Mouse (Mus musculus): ENCODE measurements at regions not wholly inside any gene's neighbourhood (a gene's known extent, or its start where the extent isn't known, plus 50 kb on each side); places are given as distances from the start of the nearest gene placed in this dataset.

DNA sequence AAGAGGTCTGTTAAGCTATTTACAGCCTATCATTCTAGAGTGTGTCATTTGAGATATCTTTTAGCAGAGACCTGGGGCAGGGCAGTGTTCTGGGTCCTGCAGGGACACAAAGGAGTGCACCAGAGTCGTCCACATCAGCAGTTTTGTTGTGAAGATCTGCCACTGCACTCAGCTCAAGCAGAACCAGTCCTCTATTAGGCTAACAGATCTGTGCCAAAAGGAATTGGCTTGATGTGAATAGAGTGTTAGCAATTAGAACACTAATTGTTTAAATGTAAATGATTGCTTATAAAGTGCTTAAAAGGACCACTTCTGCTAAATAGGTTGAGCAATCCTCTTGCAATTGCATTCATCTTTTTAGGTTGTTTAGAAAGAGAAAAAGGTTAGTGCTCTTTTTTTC is 215.3 kb downstream of the En1 start:
- no peaks in the 10 kb centered on the region; the same call in 1 of the 2 replicates for H3K4me1 ChIP-seq (ENCODE audit: control insufficient read depth, insufficient read depth, low read length)
- DNase-seq (ENCODE audit: low spot score) (no peak), ATAC-seq (ENCODE audit: low FRiP score, low read depth) (no peak)
- 19% methylated on average over 1 of the region's 1 CpGs for WGBS
- H3K36me3 ChIP-seq (ENCODE audit: control insufficient read depth, insufficient read depth, low read length), result no peaks in the 10 kb centered on the region
- no peak overlapping the region for H3K27ac ChIP-seq (replicated peaks; ENCODE audit: low read depth, low read length)
- TF ChIP-seq POLR2A (IDR thresholded peaks at IDR 0.05; ENCODE audit: borderline replicate concordance, extremely low read depth, insufficient read depth, insufficient read length), result no peak
- H3K4me3 ChIP-seq (replicated peaks; ENCODE audit: low read length), result no peak overlapping the region
- no peak overlapping the region for H3K4me2 ChIP-seq (replicated peaks; ENCODE audit: low read depth, low read length, severe bottlenecking)
- H3K9ac ChIP-seq (ENCODE audit: low read depth, low read length, severe bottlenecking), result no peak overlapping the region
- H3K27me3 ChIP-seq (ENCODE audit: control insufficient read depth, insufficient read depth, low read length), result no peaks in the 10 kb centered on the region
- H3K9me3 ChIP-seq (ENCODE audit: control insufficient read depth, low read length), result peaks cover 2% of the 10 kb centered on the region; the same call in 1 of the 2 replicates

GRCm38 (mm10) chr1:120831975-120832374 is 229.8 kb downstream of the En1 start:
- H3K27me3 ChIP-seq (ENCODE audit: control insufficient read depth, insufficient read depth, low read length), result no peaks in the 10 kb centered on the region
- 63% methylated on average over 1 of the region's 1 CpGs for WGBS
- TF ChIP-seq POLR2A (IDR thresholded peaks at IDR 0.05; ENCODE audit: borderline replicate concordance, extremely low read depth, insufficient read depth, insufficient read length), result no peak
- no peaks in the 10 kb centered on the region for H3K4me1 ChIP-seq (ENCODE audit: control insufficient read depth, insufficient read depth, low read length)
- no peak overlapping the region for H3K4me2 ChIP-seq (replicated peaks; ENCODE audit: low read depth, low read length, severe bottlenecking)
- H3K27ac ChIP-seq (replicated peaks; ENCODE audit: low read depth, low read length), result no peak overlapping the region
- H3K9me3 ChIP-seq (ENCODE audit: control insufficient read depth, low read length), result no peaks in the 10 kb centered on the region
- DNase-seq (ENCODE audit: low spot score), result no peak
- H3K36me3 ChIP-seq (ENCODE audit: control insufficient read depth, insufficient read depth, low read length), result no peaks in the 10 kb centered on the region
- H3K9ac ChIP-seq (ENCODE audit: low read depth, low read length, severe bottlenecking), result no peak overlapping the region
- ATAC-seq (ENCODE audit: low FRiP score, low read depth), result no peak
- H3K4me3 ChIP-seq (replicated peaks; ENCODE audit: low read length), result no peak overlapping the region

GRCm38 (mm10) chr1:120842596-120842995 is 240.4 kb downstream of the En1 start:
- Histone ChIP-seq H3K4me1 (ENCODE audit: control insufficient read depth, insufficient read depth, low read length) (no peaks in the 10 kb centered on the region; the same call in 1 of the 2 replicates), H3K4me2 (replicated peaks; ENCODE audit: low read depth, low read length, severe bottlenecking) (no peak overlapping the region), H3K9me3 (ENCODE audit: control insufficient read depth, low read length) (no peaks in the 10 kb centered on the region), H3K9ac (ENCODE audit: low read depth, low read length, severe bottlenecking) (no peak overlapping the region), H3K27ac (replicated peaks; ENCODE audit: low read depth, low read length) (no peak overlapping the region), H3K36me3 (ENCODE audit: control insufficient read depth, insufficient read depth, low read length) (no peaks in the 10 kb centered on the region), H3K27me3 (ENCODE audit: control insufficient read depth, insufficient read depth, low read length) (no peaks in the 10 kb centered on the region), H3K4me3 (replicated peaks; ENCODE audit: low read length) (no peak overlapping the region)
- TF ChIP-seq POLR2A (IDR thresholded peaks at IDR 0.05; ENCODE audit: borderline replicate concordance, extremely low read depth, insufficient read depth, insufficient read length), result no peak
- no peak for ATAC-seq (ENCODE audit: low FRiP score, low read depth)
- WGBS, result 53% methylated on average over 7 of the region's 7 CpGs
- no peak for DNase-seq (ENCODE audit: low spot score)

GRCm38 (mm10) chr1:120846146-120846545 is 243.9 kb downstream of the En1 start:
- Histone ChIP-seq H3K9me3 (ENCODE audit: control insufficient read depth, low read length) (no peaks in the 10 kb centered on the region), H3K4me2 (replicated peaks; ENCODE audit: low read depth, low read length, severe bottlenecking) (no peak overlapping the region), H3K4me1 (ENCODE audit: control insufficient read depth, insufficient read depth, low read length) (no peaks in the 10 kb centered on the region; the same call in 1 of the 2 replicates), H3K9ac (ENCODE audit: low read depth, low read length, severe bottlenecking) (no peak overlapping the region), H3K4me3 (replicated peaks; ENCODE audit: low read length) (no peak overlapping the region), H3K27ac (replicated peaks; ENCODE audit: low read depth, low read length) (no peak overlapping the region), H3K27me3 (ENCODE audit: control insufficient read depth, insufficient read depth, low read length) (no peaks in the 10 kb centered on the region), H3K36me3 (ENCODE audit: control insufficient read depth, insufficient read depth, low read length) (no peaks in the 10 kb centered on the region)
- WGBS, result 70% methylated on average over 2 of the region's 2 CpGs
- TF ChIP-seq POLR2A (IDR thresholded peaks at IDR 0.05; ENCODE audit: borderline replicate concordance, extremely low read depth, insufficient read depth, insufficient read length), result no peak
- no peak for DNase-seq (ENCODE audit: low spot score)
- no peak for ATAC-seq (ENCODE audit: low FRiP score, low read depth)

DNA sequence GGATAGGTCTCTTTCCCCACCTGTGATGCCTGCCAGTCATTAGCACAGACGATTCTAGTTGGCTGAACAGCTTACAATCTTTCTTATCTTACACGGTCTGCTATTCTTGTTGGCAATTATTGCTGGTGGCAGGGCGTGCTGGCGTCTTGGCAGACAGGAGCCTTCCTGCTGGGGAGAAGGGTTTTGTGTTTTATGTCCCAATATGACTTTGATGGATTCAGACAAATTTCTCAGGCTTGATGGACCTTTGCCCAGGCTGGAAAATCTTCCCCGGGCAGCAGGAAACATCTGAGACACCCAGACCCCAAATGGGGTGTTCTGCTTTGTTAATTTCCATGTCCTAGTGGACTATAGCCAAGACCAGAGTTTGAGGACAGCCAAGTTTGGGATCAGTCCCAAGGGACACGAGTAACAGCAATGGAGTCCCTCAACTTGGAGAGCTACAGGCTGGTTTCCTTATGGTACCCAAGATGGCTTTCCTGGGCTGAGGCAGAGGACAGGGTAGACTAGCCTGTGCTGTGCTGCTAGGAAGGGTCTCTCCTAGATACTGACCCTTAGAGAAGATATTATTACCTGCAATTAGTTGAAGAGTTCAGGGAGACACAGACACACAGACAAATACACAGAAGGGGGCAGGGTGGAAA is 249.8 kb downstream of the En1 start:
- no peak overlapping the region for H3K9ac ChIP-seq (ENCODE audit: low read depth, low read length, severe bottlenecking)
- no peak for DNase-seq (ENCODE audit: low spot score)

More for the DNA sequence above, 249.8 kb downstream of the En1 start:
- no peak for TF ChIP-seq POLR2A (IDR thresholded peaks at IDR 0.05; ENCODE audit: borderline replicate concordance, extremely low read depth, insufficient read depth, insufficient read length)
- no peaks in the 10 kb centered on the region for H3K27me3 ChIP-seq (ENCODE audit: control insufficient read depth, insufficient read depth, low read length)
- H3K4me1 ChIP-seq (ENCODE audit: control insufficient read depth, insufficient read depth, low read length), result no peaks in the 10 kb centered on the region
- no peak overlapping the region for H3K4me2 ChIP-seq (replicated peaks; ENCODE audit: low read depth, low read length, severe bottlenecking)
- no peak overlapping the region for H3K27ac ChIP-seq (replicated peaks; ENCODE audit: low read depth, low read length)
- no peak for ATAC-seq (ENCODE audit: low FRiP score, low read depth)
- no peak overlapping the region for H3K4me3 ChIP-seq (replicated peaks; ENCODE audit: low read length)
- H3K36me3 ChIP-seq (ENCODE audit: control insufficient read depth, insufficient read depth, low read length), result no peaks in the 10 kb centered on the region
- WGBS, result 63% methylated on average over 6 of the region's 6 CpGs
- H3K9me3 ChIP-seq (ENCODE audit: control insufficient read depth, low read length), result no peaks in the 10 kb centered on the region
